In the genomic region with DNA sequence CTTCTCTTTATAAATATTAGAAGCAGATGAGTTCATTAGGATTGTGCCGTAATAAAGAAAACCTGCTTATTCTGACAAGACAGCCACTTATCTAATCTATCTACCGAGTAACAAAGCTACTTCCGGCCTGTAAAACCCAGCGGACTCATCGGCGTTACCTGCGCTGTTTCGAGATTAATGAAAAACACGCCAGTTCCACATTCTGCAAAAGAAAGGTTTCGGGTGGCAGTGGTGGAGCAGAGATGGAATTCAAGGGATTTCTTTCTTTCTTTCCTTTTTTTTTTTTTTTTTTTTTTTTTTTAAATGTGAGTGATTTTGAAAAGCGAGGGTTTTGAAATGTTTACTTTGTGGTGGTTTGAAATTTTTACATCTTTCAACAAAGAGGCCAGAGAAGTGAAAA, we compare ENCODE assay signal across 9 mouse cellular contexts.
DNase-seq lines count a peak whose midpoint lies in the region; ATAC-seq and TF ChIP-seq lines count a peak whose summit lies in the region.
"Had no signal": no experiment of that assay in that cellular context is flagged by ENCODE, and none has a peak within 500 bp of the region (broad histone marks: within the 10 kb centered on the region; RNA-seq: fewer than 3 reads in every experiment).

No protein-coding gene starts in this region.

- DNase-seq in lung, embryonic 14.5 days, result peak; percentile 35
- DNase-seq in lung, postnatal 4 days, result no peak
- no peak for DNase-seq in limb, embryonic 10.5 days (ENCODE audit: low spot score)
- no peak for DNase-seq in adrenal gland, adult (ENCODE audit: inconsistent age in 2 of 2, low spot score in 1 of 2)
- DNase-seq in spleen, postnatal 14 days (ENCODE audit: low spot score in 2 of 2), result no peak
- DNase-seq: liver, postnatal 0 days had no signal

- no peak overlapping the region for H3K9ac ChIP-seq in lung, embryonic 14.5 days
- H3K9ac ChIP-seq in embryonic facial prominence, embryonic 15.5 days, result no peak overlapping the region
- H3K9ac ChIP-seq in stomach, embryonic 15.5 days, result no peak overlapping the region
- H3K9ac ChIP-seq: liver, postnatal 0 days had no signal

- no peak for TF ChIP-seq CTCF in lung, embryonic 14.5 days (IDR thresholded peaks at IDR 0.05; ENCODE audit: low read depth)

- H3K4me3 ChIP-seq in lung, embryonic 14.5 days (ENCODE audit: low read depth, low read length), result peak overlapping the region; percentile 13; the same call in 1 of the 2 replicates
- H3K4me3 ChIP-seq in embryonic facial prominence, embryonic 15.5 days (replicated peaks), result peak overlapping the region; percentile 23
- peak overlapping the region; percentile 54 for H3K4me3 ChIP-seq in limb, embryonic 10.5 days
- no peak overlapping the region for H3K4me3 ChIP-seq in stomach, embryonic 15.5 days (replicated peaks)

- 0 out of 2 replicates have a peak, but pooled peaks cover 7% of the 10 kb centered on the region for H3K4me1 ChIP-seq in lung, embryonic 14.5 days (ENCODE audit: insufficient read depth)
- peaks cover 72% of the 10 kb centered on the region for H3K4me1 ChIP-seq in embryonic facial prominence, embryonic 15.5 days
- H3K4me1 ChIP-seq in limb, embryonic 10.5 days, result peaks cover 89% of the 10 kb centered on the region
- peaks cover 21% of the 10 kb centered on the region; the same call in 1 of the 2 replicates for H3K4me1 ChIP-seq in stomach, embryonic 15.5 days

- WGBS in lung, embryonic 14.5 days, result 6% methylated on average over 11 of the region's 11 CpGs
- 14% methylated on average over 11 of the region's 11 CpGs for whole genome bisulfite sequencing in embryonic facial prominence, embryonic 15.5 days
- WGBS in limb, embryonic 10.5 days, result 16% methylated on average over 11 of the region's 11 CpGs
- 18% methylated on average over 11 of the region's 11 CpGs for WGBS in stomach, embryonic 15.5 days

- ATAC-seq in lung, embryonic 14.5 days (ENCODE audit: insufficient read depth), result no peak
- ATAC-seq in embryonic facial prominence, embryonic 15.5 days (ENCODE audit: insufficient number of reproducible peaks, low FRiP score, low TSS enrichment, low read depth), result no peak
- no peak for ATAC-seq in stomach, embryonic 15.5 days (ENCODE audit: insufficient read depth, low FRiP score, low read depth)
- ATAC-seq: liver, postnatal 0 days; Patski had no signal

- H3K27me3 ChIP-seq in lung, embryonic 14.5 days (ENCODE audit: insufficient read depth, low read length), result peaks cover 29% of the 10 kb centered on the region
- peaks cover 21% of the 10 kb centered on the region for H3K27me3 ChIP-seq in embryonic facial prominence, embryonic 15.5 days
- H3K27me3 ChIP-seq in limb, embryonic 10.5 days (ENCODE audit: low read depth, poor library complexity, severe bottlenecking), result peaks cover 35% of the 10 kb centered on the region; the same call in 1 of the 2 replicates
- H3K27me3 ChIP-seq in stomach, embryonic 15.5 days (replicated peaks), result peaks cover 18% of the 10 kb centered on the region

- no peak overlapping the region for H3K27ac ChIP-seq in lung, embryonic 14.5 days (ENCODE audit: low read depth)
- H3K27ac ChIP-seq in embryonic facial prominence, embryonic 15.5 days (replicated peaks), result peak overlapping the region; percentile 76
- peak overlapping the region; percentile 91 for H3K27ac ChIP-seq in limb, embryonic 10.5 days
- H3K27ac ChIP-seq in stomach, embryonic 15.5 days, result no peak overlapping the region

- no peaks in the 10 kb centered on the region for H3K36me3 ChIP-seq in lung, embryonic 14.5 days (ENCODE audit: insufficient read depth)
- H3K36me3 ChIP-seq in embryonic facial prominence, embryonic 15.5 days, result no peaks in the 10 kb centered on the region
- peaks cover 10% of the 10 kb centered on the region for H3K36me3 ChIP-seq in limb, embryonic 10.5 days
- H3K36me3 ChIP-seq in stomach, embryonic 15.5 days, result no peaks in the 10 kb centered on the region

- no peaks in the 10 kb centered on the region for H3K9me3 ChIP-seq in lung, embryonic 14.5 days (ENCODE audit: low read depth, low read length)
- no peaks in the 10 kb centered on the region for H3K9me3 ChIP-seq in embryonic facial prominence, embryonic 15.5 days (replicated peaks)
- H3K9me3 ChIP-seq in limb, embryonic 10.5 days (replicated peaks), result no peaks in the 10 kb centered on the region
- H3K9me3 ChIP-seq in stomach, embryonic 15.5 days, result no peaks in the 10 kb centered on the region

- peak overlapping the region; percentile 49 for H3K4me2 ChIP-seq in lung, embryonic 14.5 days
- H3K4me2 ChIP-seq in embryonic facial prominence, embryonic 15.5 days (replicated peaks), result peak overlapping the region; percentile 55
- peak overlapping the region; percentile 45 for H3K4me2 ChIP-seq in stomach, embryonic 15.5 days

Comparison
In these comparisons a context has a peak if more than half of its experiments do, and no peak if none do; other contexts are left out.
1. H3K27ac ChIP-seq: peak in embryonic facial prominence, embryonic 15.5 days (single experiment) and limb, embryonic 10.5 days (single experiment); none in lung, embryonic 14.5 days (single experiment) and stomach, embryonic 15.5 days (single experiment).
2. Peak in every context shown above with its lines, with median percentiles within 50 percentile points of each other: H3K4me2 ChIP-seq.